Mouse (Mus musculus) olfactory bulb, adult 2 months (tissue): ENCODE data around the gene 4930432K21Rik.
A peak's percentile ranks its signal among the peaks of the same experiment; 100 is the strongest.

Source experiments
- CTCF ChIP-seq: fragments of 200-500 bp; IDR thresholded peaks from 2 replicates; pipeline ENCODE4 v1.5.1; 2012; ENCODE audit warnings: low read depth, mild to moderate bottlenecking, low read length, moderate library complexity; ENCODE audit not compliant: insufficient read depth
- POLR2A ChIP-seq: fragments of 200-500 bp; IDR thresholded peaks from 2 replicates; pipeline ENCODE4 v1.6.1; 2012; ENCODE audit warnings: mild to moderate bottlenecking, low read depth, low read length, moderate library complexity; ENCODE audit not compliant: insufficient read depth

DNA sequence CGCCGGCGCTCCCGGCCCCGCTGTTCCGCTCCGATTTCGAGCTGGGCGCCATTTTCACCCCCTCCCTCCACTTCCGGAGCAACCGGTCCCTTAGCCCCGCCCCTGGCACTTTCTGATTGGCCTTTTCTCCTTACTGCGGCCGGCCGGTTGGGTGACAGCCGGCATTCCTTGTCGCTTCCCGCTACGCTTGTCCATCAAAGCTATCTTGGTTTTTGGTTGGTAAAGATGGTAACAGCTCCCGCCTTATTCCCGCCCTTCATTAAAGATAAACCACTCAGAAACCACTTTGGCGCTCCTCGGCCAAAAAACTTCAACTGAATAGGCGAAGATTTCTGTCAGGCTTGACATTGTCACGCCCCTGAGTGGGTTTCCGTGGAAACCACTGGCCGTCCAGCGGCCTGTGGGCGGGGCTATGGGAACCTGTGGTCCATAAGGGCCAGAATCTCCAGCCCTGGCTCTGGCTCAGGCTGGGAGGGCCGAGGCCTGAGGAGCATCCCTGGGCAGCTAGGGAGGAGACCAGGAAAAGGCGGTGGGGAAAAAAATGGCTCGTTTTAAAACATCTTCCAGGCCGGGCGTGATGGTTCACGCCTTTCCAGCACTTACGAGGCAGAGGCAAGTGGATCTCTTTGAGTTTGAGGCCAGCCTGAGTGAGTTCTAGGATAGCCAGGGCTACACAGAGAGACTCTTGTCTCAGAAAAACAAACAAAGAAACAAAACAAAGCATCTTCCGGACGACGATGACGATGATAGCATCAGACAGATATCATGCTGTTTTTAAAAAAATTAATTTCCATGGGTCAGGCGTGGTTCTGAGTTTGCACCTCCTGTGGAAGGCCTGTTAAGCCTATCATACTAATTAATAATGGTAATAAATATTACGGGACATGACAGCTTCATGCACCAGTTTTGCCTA lies 42.9 kb upstream of the 4930432K21Rik start, which contains the start of gene Dcaf15:
- TF ChIP-seq POLR2A (peak; percentile 55), CTCF (no peak)
